Mouse (Mus musculus) kidney, embryonic 14.5 days (tissue): ENCODE measurements around the gene Tnp2. TPM values are rescaled to one million over a fixed set of nuclear protein-coding genes. Genes with fewer than 3 reads are reported as not detected.

Experiments used
- ATAC-seq: fragments of 200-750 bp; cut with Nextera tagmentation; 2 replicates; pipeline ENCODE4 v1.8.0; 2017; ENCODE audit warnings: moderate number of reproducible peaks, mild to moderate bottlenecking, moderate TSS enrichment, moderate library complexity; ENCODE audit not compliant: low FRiP score, low TSS enrichment
- H3K27ac ChIP-seq: fragments of 300-500 bp; sonication (generic); 2 replicates; pipeline ENCODE4 v1.5.1; 2014; ENCODE audit warnings: low read depth, mild to moderate bottlenecking, low read length, moderate library complexity, mixed read lengths
- H3K27me3 ChIP-seq: fragments of 300-500 bp; sonication (generic); 2 replicates; pipeline ENCODE4 v1.6.1; 2014; ENCODE audit warnings: mild to moderate bottlenecking, low read length; ENCODE audit not compliant: control insufficient read depth, insufficient read depth
- H3K36me3 ChIP-seq: fragments of 300-500 bp; sonication (generic); 2 replicates; pipeline ENCODE4 v1.6.1; 2014; ENCODE audit warnings: low read length, mixed read lengths; ENCODE audit not compliant: control insufficient read depth, insufficient read depth
- H3K4me1 ChIP-seq: fragments of 300-500 bp; sonication (generic); 2 replicates; pipeline ENCODE4 v1.6.1; 2014; ENCODE audit warnings: low read length, mixed read lengths; ENCODE audit not compliant: control insufficient read depth, insufficient read depth
- H3K4me2 ChIP-seq: fragments of 300-500 bp; sonication (generic); replicated peaks from 2 replicates; pipeline ENCODE4 v1.6.1; 2014; ENCODE audit warnings: low read depth, mild to moderate bottlenecking, low read length
- H3K4me3 ChIP-seq: fragments of 300-500 bp; sonication (generic); 2 replicates; pipeline ENCODE4 v1.5.1; 2014; ENCODE audit warnings: mild to moderate bottlenecking, low read length
- H3K9ac ChIP-seq: fragments of 300-500 bp; sonication (generic); 2 replicates; pipeline ENCODE4 v1.6.1; 2014; ENCODE audit warnings: low read depth, mild to moderate bottlenecking, low read length, moderate library complexity
- H3K9me3 ChIP-seq: fragments of 300-500 bp; sonication (generic); 2 replicates; pipeline ENCODE4 v1.6.1; 2016; ENCODE audit warnings: low read length; ENCODE audit not compliant: control insufficient read depth
- WGBS: fragments of 180-500 bp; shearing (Covaris S2); extraction: QIAGEN DNeasy Blood & Tissue Kit; methylation state at CpG from one replicate; pipeline ENCODE4 v1.1.7; 2014; 5-methylcytosine and 5-hydroxymethylcytosine counted together
- polyA plus RNA-seq: library from polyadenylated mRNA; unstranded; fragments of >200 nt; fragmentation: Nextera tagmentation; extraction: Ambion mirVana; gene quantifications from 2 replicates; pipeline ENCODE4 v1.2.1, GENCODE M21; 2014

The Tnp2 gene
- polyA plus RNA-seq, 1 experiment from 2014 or later, result not detected

- Histone ChIP-seq H3K27ac (peak within 1 kb of the TSS; percentile 96), H3K4me3 (peak within 1 kb of the TSS; percentile 56), H3K9ac (peak within 1 kb of the TSS; percentile 81), H3K4me1 (peaks cover 28% of the 10 kb centered on the region), H3K36me3 (peaks cover 4% of the 10 kb centered on the region; the same call in 1 of the 2 replicates), H3K27me3 (no peaks in the 10 kb centered on the region), H3K4me2 (peak within 1 kb of the TSS; percentile 97), H3K9me3 (no peaks in the 10 kb centered on the region)
- under 1% methylated on average over 53 of the region's 59 CpGs for WGBS
- ATAC-seq, result peak; percentile 85
These were observed 2.9 kb downstream of the Tnp2 start, which contains the start of gene Socs1 for GRCm38 (mm10) chr16:10785371-10786231. TSS of gene Socs1 (minus strand) at chr16:10785536.

GRCm38 (mm10) chr16:10784793-10785370, 3.6 kb downstream of the Tnp2 start:
- Histone ChIP-seq H3K4me1 (peaks cover 28% of the 10 kb centered on the region), H3K4me3 (peak overlapping the region; percentile 56), H3K9me3 (no peaks in the 10 kb centered on the region), H3K9ac (peak overlapping the region; percentile 81), H3K4me2 (peak overlapping the region; percentile 97), H3K36me3 (peaks cover 4% of the 10 kb centered on the region; the same call in 1 of the 2 replicates), H3K27me3 (no peaks in the 10 kb centered on the region), H3K27ac (peak overlapping the region; percentile 96)
- WGBS, result under 1% methylated on average over 44 of the region's 55 CpGs
- peak; percentile 75 for ATAC-seq

- ATAC-seq, result no peak
These were observed 4.3 kb downstream of the Tnp2 start for GRCm38 (mm10) chr16:10783883-10784792.

GRCm38 (mm10) chr16:10783451-10783850, 5.0 kb downstream of the Tnp2 start:
- ATAC-seq, result no peak
- Histone ChIP-seq H3K9ac (peak overlapping the region; percentile 81; the same call in 1 of the 2 replicates), H3K27ac (no peak overlapping the region), H3K4me1 (peaks cover 28% of the 10 kb centered on the region), H3K4me2 (peak overlapping the region; percentile 97), H3K36me3 (peaks cover 4% of the 10 kb centered on the region; the same call in 1 of the 2 replicates), H3K27me3 (no peaks in the 10 kb centered on the region), H3K4me3 (peak overlapping the region; percentile 56; the same call in 1 of the 2 replicates), H3K9me3 (no peaks in the 10 kb centered on the region)
- WGBS, result 57% methylated on average over 8 of the region's 8 CpGs

More at GRCm38 (mm10) chr16:10783883-10784792, 4.3 kb downstream of the Tnp2 start:
- peak overlapping the region; percentile 96 for H3K27ac ChIP-seq
- peak overlapping the region; percentile 56 for H3K4me3 ChIP-seq
- peak overlapping the region; percentile 81 for H3K9ac ChIP-seq
- no peaks in the 10 kb centered on the region for H3K9me3 ChIP-seq
- WGBS, result 2% methylated on average over 78 of the region's 81 CpGs
- peak overlapping the region; percentile 97 for H3K4me2 ChIP-seq
- H3K27me3 ChIP-seq, result no peaks in the 10 kb centered on the region
- H3K4me1 ChIP-seq, result peaks cover 28% of the 10 kb centered on the region
- peaks cover 4% of the 10 kb centered on the region; the same call in 1 of the 2 replicates for H3K36me3 ChIP-seq

GRCm38 (mm10) chr16:10783152-10783434, 5.4 kb downstream of the Tnp2 start:
- Histone ChIP-seq H3K27ac (no peak overlapping the region), H3K27me3 (no peaks in the 10 kb centered on the region), H3K4me1 (peaks cover 28% of the 10 kb centered on the region), H3K4me2 (peak overlapping the region; percentile 97), H3K9me3 (no peaks in the 10 kb centered on the region), H3K36me3 (peaks cover 4% of the 10 kb centered on the region; the same call in 1 of the 2 replicates), H3K9ac (peak overlapping the region; percentile 37; the same call in 1 of the 2 replicates), H3K4me3 (peak overlapping the region; percentile 56; the same call in 1 of the 2 replicates)
- no peak for ATAC-seq
- WGBS, result 35% methylated on average over 1 of the region's 1 CpGs

GRCm38 (mm10) chr16:10782377-10783151, 5.9 kb downstream of the Tnp2 start:
- Histone ChIP-seq H3K9ac (0 out of 2 replicates have a peak overlapping the region, but pooled peaks have one; percentile 29), H3K4me2 (peak overlapping the region; percentile 97), H3K4me3 (peak overlapping the region; percentile 56; the same call in 1 of the 2 replicates), H3K36me3 (peaks cover 4% of the 10 kb centered on the region; the same call in 1 of the 2 replicates), H3K27ac (no peak overlapping the region), H3K27me3 (no peaks in the 10 kb centered on the region), H3K9me3 (no peaks in the 10 kb centered on the region), H3K4me1 (peaks cover 28% of the 10 kb centered on the region)
- 53% methylated on average over 6 of the region's 6 CpGs for WGBS
- ATAC-seq, result no peak

- Histone ChIP-seq H3K27ac (no peak overlapping the region), H3K4me1 (peaks cover 27% of the 10 kb centered on the region), H3K4me3 (no peak overlapping the region), H3K36me3 (peaks cover 4% of the 10 kb centered on the region; the same call in 1 of the 2 replicates), H3K27me3 (no peaks in the 10 kb centered on the region), H3K4me2 (no peak overlapping the region), H3K9me3 (no peaks in the 10 kb centered on the region), H3K9ac (no peak overlapping the region)
- ATAC-seq, result no peak
- 35% methylated on average over 9 of the region's 9 CpGs for WGBS
These were observed 6.5 kb downstream of the Tnp2 start for GRCm38 (mm10) chr16:10781862-10782371.
